Mouse (Mus musculus) liver, embryonic 11.5 days (tissue): ENCODE data around the gene Ndufs8. TPM values are rescaled to one million over a fixed set of nuclear protein-coding genes. Genes with fewer than 3 reads are reported as not detected.

ENCODE experiments used
- ATAC-seq: fragments of 200-750 bp; cut with Nextera tagmentation; replicated peaks from 2 replicates; pipeline ENCODE4 v1.8.0; 2017; ENCODE audit warnings: moderate number of reproducible peaks, mild to moderate bottlenecking, moderate TSS enrichment, moderate library complexity; ENCODE audit not compliant: low FRiP score
- DNase-seq: peaks from one replicate; pipeline ENCODE4 v3.0.0-alpha.2; 2017; ENCODE audit warnings: low spot score
- H3K27ac ChIP-seq: fragments of 300-500 bp; sonication (generic); 2 replicates; pipeline ENCODE4 v1.5.1; 2014; ENCODE audit warnings: mild to moderate bottlenecking, low read depth, low read length, control low read depth
- H3K27me3 ChIP-seq: fragments of 300-500 bp; sonication (generic); replicated peaks from 2 replicates; pipeline ENCODE4 v1.6.1; 2014; ENCODE audit warnings: low read length, mixed read lengths; ENCODE audit not compliant: control insufficient read depth, insufficient read depth
- H3K36me3 ChIP-seq: fragments of 300-500 bp; sonication (generic); 2 replicates; pipeline ENCODE4 v1.6.1; 2014; ENCODE audit warnings: mild to moderate bottlenecking, low read length, moderate library complexity, mixed read lengths; ENCODE audit not compliant: control insufficient read depth, insufficient read depth
- H3K4me1 ChIP-seq: fragments of 300-500 bp; sonication (generic); replicated peaks from 2 replicates; pipeline ENCODE4 v1.6.1; 2014; ENCODE audit warnings: low read length, mixed read lengths; ENCODE audit not compliant: control insufficient read depth, insufficient read depth
- H3K4me2 ChIP-seq: fragments of 300-500 bp; sonication (generic); 2 replicates; pipeline ENCODE4 v1.6.1; 2014; ENCODE audit warnings: mild to moderate bottlenecking, control low read depth, moderate library complexity
- H3K4me3 ChIP-seq: fragments of 300-500 bp; sonication (generic); 2 replicates; pipeline ENCODE4 v1.5.1; 2014; ENCODE audit warnings: low read depth, low read length, control low read depth
- H3K9ac ChIP-seq: fragments of 300-500 bp; sonication (generic); 2 replicates; pipeline ENCODE4 v1.6.1; 2014; ENCODE audit warnings: low read depth, low read length, control low read depth
- H3K9me3 ChIP-seq: fragments of 300-500 bp; sonication (generic); 2 replicates; pipeline ENCODE4 v1.6.1; 2016; ENCODE audit warnings: low read length, inconsistent platforms, mixed read lengths; ENCODE audit not compliant: control insufficient read depth
- WGBS: fragments of 180-500 bp; shearing (Covaris S2); extraction: QIAGEN DNeasy Blood & Tissue Kit; methylation state at CpG from one replicate; pipeline ENCODE4 v1.1.7; 2014; 5-methylcytosine and 5-hydroxymethylcytosine counted together
- polyA plus RNA-seq: library from polyadenylated mRNA; unstranded; fragments of >200 nt; fragmentation: Nextera tagmentation; extraction: Ambion mirVana; gene quantifications from 2 replicates; pipeline ENCODE4 v1.2.1, GENCODE M21; 2014

The Ndufs8 gene
- polyA plus RNA-seq, 1 experiment from 2014 or later: 287 TPM

- Histone ChIP-seq H3K4me1 (peaks cover 12% of the 10 kb centered on the region), H3K4me3 (no peak overlapping the region), H3K36me3 (no peaks in the 10 kb centered on the region), H3K9me3 (no peaks in the 10 kb centered on the region), H3K9ac (no peak overlapping the region), H3K4me2 (peak overlapping the region; percentile 59), H3K27me3 (peaks cover 4% of the 10 kb centered on the region; the same call in 1 of the 2 replicates), H3K27ac (no peak overlapping the region)
- WGBS: 72% methylated on average over 7 of the region's 7 CpGs
- no peak for ATAC-seq
- DNase-seq: no peak
Observed at GRCm38 (mm10) chr19:3942315-3942714, 29.7 kb upstream of the Ndufs8 start.

GRCm38 (mm10) chr19:3935896-3936850 lies 23.6 kb upstream of the Ndufs8 start:
- peak; percentile 51 for DNase-seq
- H3K4me3 ChIP-seq: peak overlapping the region; percentile 60

GRCm38 (mm10) chr19:3935032-3935895 lies 22.7 kb upstream of the Ndufs8 start, which contains the start of gene Unc93b1:
Gene Unc93b1 (plus strand): TSS chr19:3935186.
- Histone ChIP-seq H3K4me2 (peak within 1 kb of the TSS; percentile 94), H3K4me1 (peaks cover 15% of the 10 kb centered on the region), H3K9me3 (no peaks in the 10 kb centered on the region), H3K27ac (0 out of 2 replicates have a peak within 1 kb of the TSS, but pooled peaks have one; percentile 13), H3K4me3 (peak within 1 kb of the TSS; percentile 60), H3K9ac (peak within 1 kb of the TSS; percentile 65), H3K36me3 (no peaks in the 10 kb centered on the region), H3K27me3 (no peaks in the 10 kb centered on the region)
- ATAC-seq (peak; percentile 85), DNase-seq (peak; percentile 70)
- WGBS: 4% methylated on average over 41 of the region's 42 CpGs

More at GRCm38 (mm10) chr19:3935896-3936850, 23.6 kb upstream of the Ndufs8 start:
- no peaks in the 10 kb centered on the region for H3K9me3 ChIP-seq
- ATAC-seq: no peak; the same call in 1 of the 2 replicates
- no peaks in the 10 kb centered on the region for H3K27me3 ChIP-seq
- H3K9ac ChIP-seq: peak overlapping the region; percentile 65
- H3K4me2 ChIP-seq: peak overlapping the region; percentile 94
- no peaks in the 10 kb centered on the region for H3K36me3 ChIP-seq
- H3K27ac ChIP-seq: no peak overlapping the region
- peaks cover 13% of the 10 kb centered on the region for H3K4me1 ChIP-seq
- 7% methylated on average over 22 of the region's 22 CpGs for WGBS

GRCm38 (mm10) chr19:3931716-3932115 lies 19.1 kb upstream of the Ndufs8 start:
- WGBS: 81% methylated on average over 9 of the region's 9 CpGs
- Histone ChIP-seq H3K4me1 (peaks cover 19% of the 10 kb centered on the region), H3K9ac (no peak overlapping the region), H3K27ac (no peak overlapping the region), H3K36me3 (no peaks in the 10 kb centered on the region), H3K4me3 (no peak overlapping the region), H3K9me3 (no peaks in the 10 kb centered on the region), H3K27me3 (no peaks in the 10 kb centered on the region), H3K4me2 (no peak overlapping the region)
- DNase-seq (no peak), ATAC-seq (no peak)

GRCm38 (mm10) chr19:3930262-3931057 lies 17.9 kb upstream of the Ndufs8 start:
- H3K4me2 ChIP-seq: no peak overlapping the region
- peaks cover 13% of the 10 kb centered on the region for H3K4me1 ChIP-seq
- peak overlapping the region; percentile 64; the same call in 1 of the 2 replicates for H3K27ac ChIP-seq
- DNase-seq: no peak
- no peak for ATAC-seq
- H3K9me3 ChIP-seq: no peaks in the 10 kb centered on the region
- no peak overlapping the region for H3K4me3 ChIP-seq
- H3K36me3 ChIP-seq: no peaks in the 10 kb centered on the region
- WGBS: 79% methylated on average over 21 of the region's 21 CpGs
- no peak overlapping the region for H3K9ac ChIP-seq
- H3K27me3 ChIP-seq: no peaks in the 10 kb centered on the region

GRCm38 (mm10) chr19:3929211-3929941 lies 16.8 kb upstream of the Ndufs8 start, which contains the start of gene Aldh3b1:
Gene Aldh3b1 (minus strand): TSS chr19:3929808.
- H3K4me1 ChIP-seq: peaks cover 12% of the 10 kb centered on the region
- H3K9me3 ChIP-seq: no peaks in the 10 kb centered on the region
- DNase-seq (no peak), ATAC-seq (no peak; the same call in 1 of the 2 replicates)
- H3K4me3 ChIP-seq: no peak within 1 kb of the TSS
- no peak within 1 kb of the TSS for H3K9ac ChIP-seq
- peak within 1 kb of the TSS; percentile 64 for H3K27ac ChIP-seq
- no peaks in the 10 kb centered on the region for H3K27me3 ChIP-seq
- H3K36me3 ChIP-seq: no peaks in the 10 kb centered on the region
- 40% methylated on average over 12 of the region's 12 CpGs for whole genome bisulfite sequencing
- H3K4me2 ChIP-seq: 0 out of 2 replicates have a peak within 1 kb of the TSS, but pooled peaks have one; percentile 6

GRCm38 (mm10) chr19:3928779-3929178 lies 16.2 kb upstream of the Ndufs8 start:
- ATAC-seq: no peak

More at GRCm38 (mm10) chr19:3928779-3929178, 16.2 kb upstream of the Ndufs8 start:
- no peak overlapping the region for H3K9ac ChIP-seq
- H3K4me3 ChIP-seq: no peak overlapping the region
- WGBS: 71% methylated on average over 4 of the region's 4 CpGs
- no peaks in the 10 kb centered on the region for H3K9me3 ChIP-seq
- H3K27ac ChIP-seq: peak overlapping the region; percentile 64; the same call in 1 of the 2 replicates
- DNase-seq: no peak
- no peaks in the 10 kb centered on the region for H3K27me3 ChIP-seq
- H3K4me2 ChIP-seq: no peak overlapping the region
- peaks cover 17% of the 10 kb centered on the region for H3K4me1 ChIP-seq
- H3K36me3 ChIP-seq: no peaks in the 10 kb centered on the region
